Mouse (Mus musculus): ENCODE results near the gene Cacna1a.

- TF ChIP-seq CHD2 (IDR thresholded peaks at IDR 0.05; ENCODE audit: low read length): no peak
- TF ChIP-seq TBP (IDR thresholded peaks at IDR 0.05; ENCODE audit: low read depth, low read length): no peak
- TF ChIP-seq GATA1 (IDR thresholded peaks at IDR 0.05; ENCODE audit: low read depth, low read length): no peak
Observed at GRCm38 (mm10) chr8:84459276-84459675, 71.0 kb downstream of the Cacna1a start.

All from MEL (cell line).